Mouse (Mus musculus) MN1 (cell line): ENCODE measurements around the gene Cmss1.

Source experiments
- DNase-seq: peaks from one replicate; pipeline ENCODE4 v3.0.0-alpha.2; 2016; ENCODE audit warnings: low spot score

Gene Cmss1

DNA sequence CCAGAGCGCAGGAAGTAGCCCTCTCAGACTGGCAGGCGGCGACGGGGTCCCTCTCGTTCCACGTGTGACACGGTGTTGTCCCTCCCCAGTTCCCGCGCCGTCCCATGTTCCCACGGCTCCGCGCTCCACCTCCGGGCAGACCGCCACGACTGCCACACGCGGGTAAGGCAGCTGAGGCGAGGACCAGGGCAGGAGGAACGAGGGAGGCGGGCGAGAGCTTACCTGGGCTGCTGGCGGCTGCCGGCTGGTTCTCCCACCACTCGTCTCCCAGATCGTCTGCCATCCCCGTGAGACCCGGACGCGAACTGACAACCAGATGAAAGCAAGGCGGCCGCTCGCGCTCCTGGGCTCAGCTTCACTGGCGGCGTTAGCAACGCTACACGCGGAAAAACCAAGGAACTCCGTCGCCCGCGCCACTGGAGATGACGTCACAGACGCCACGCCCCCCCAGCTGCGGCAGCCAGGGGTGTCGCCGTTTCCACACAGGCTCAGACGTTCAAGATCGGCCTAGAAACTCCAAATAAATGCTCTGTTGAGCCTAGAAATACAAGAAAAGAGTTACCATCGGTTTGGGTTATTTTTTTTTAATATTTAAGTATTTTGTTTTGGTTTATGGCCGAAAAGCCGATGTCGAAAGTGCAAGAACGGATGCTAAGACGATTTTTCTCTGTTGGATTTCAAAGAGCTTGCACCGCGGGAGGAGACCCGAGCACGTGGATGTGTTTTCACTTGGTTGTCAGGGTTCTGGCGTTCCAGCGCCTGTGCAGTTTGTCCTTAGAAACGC lies at the start of gene Cmss1:
TSS of gene Cmss1 (minus strand) at position 421 of the 784 bp plus-strand sequence.
- DNase-seq: peak; percentile 89

DNA sequence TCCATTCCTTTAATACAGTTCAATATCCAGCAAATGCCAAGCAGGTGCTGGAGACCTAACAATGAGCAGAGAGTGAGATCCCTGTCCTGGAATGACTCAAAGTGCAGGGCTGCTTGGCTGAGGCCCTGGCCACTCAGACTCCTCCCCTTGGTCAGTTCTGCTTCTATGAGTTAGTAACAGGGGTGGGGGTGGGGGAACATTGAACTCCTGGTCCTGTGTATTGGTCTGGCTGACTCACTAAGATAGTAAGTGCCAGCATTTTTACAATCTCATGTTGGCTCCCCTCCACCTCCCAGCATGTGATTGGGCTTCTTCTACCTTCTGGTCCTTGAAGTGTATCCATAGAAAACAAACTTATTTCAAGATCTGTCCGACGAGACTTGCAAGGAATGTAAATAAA lies 43.2 kb upstream of the Cmss1 start:
- DNase-seq: no peak

DNA sequence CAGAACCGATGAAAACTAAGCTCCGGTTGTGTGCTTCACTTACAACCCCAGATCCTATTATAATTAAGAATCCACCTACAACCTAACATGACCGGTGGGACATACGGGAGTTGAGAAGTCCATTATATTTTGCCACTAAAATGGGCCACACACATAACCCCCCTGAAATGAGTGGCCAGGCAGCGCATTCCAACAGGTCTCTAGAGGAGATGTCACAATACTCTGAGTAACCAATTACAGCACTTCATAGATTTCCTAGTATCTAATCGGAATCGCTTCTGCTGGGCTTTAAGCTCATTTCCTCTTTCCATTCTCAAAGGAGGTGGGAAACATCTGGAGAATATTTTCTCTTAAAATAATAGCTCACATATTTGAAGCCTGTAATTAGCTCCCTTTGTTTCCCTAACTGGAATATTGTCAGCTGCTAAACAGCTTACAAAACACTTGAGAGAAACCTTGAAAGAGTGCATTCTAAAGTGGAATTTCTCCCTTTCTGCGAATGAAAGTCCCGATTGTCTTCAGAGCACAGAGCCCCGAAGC lies 34.8 kb upstream of the Cmss1 start:
- DNase-seq: no peak

DNA sequence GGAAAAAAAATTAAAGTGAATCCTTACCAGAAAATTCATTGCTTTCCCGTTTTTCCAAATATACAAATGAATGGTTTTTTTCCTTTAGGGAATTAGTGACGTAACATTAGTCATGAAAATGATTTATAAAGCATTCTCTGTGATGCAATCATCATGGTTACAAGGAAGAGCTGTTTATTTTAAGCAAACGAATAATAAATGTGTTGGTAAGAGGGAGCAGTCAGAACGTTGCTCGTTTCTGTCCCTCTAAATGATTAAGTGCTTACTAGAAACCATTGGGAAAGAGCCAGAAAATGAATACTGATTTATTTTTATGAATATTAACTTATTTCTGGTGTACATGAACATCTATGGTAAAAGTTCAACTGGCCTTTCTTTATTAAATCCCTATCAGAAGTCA lies 28.1 kb upstream of the Cmss1 start:
- no peak for DNase-seq

DNA sequence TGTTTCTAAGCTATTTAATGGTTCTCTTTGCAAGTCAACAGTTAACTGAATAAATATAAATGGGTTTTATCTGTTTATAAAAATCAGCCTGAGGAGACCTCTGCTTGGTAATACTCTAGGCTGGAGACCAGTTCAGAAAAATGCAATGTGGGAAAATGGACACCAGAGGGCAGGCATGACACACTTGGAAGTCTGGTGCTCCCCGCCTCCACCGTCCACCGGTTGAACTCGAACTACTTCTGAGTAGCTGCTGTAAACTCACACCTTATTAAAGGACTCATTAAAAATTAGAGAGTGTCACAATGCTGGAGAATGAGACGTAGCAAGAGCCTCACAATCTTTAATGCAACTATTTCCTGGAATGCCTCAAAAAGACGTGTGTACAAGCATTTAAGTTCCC lies 27.5 kb upstream of the Cmss1 start:
- DNase-seq: peak; percentile 57

DNA sequence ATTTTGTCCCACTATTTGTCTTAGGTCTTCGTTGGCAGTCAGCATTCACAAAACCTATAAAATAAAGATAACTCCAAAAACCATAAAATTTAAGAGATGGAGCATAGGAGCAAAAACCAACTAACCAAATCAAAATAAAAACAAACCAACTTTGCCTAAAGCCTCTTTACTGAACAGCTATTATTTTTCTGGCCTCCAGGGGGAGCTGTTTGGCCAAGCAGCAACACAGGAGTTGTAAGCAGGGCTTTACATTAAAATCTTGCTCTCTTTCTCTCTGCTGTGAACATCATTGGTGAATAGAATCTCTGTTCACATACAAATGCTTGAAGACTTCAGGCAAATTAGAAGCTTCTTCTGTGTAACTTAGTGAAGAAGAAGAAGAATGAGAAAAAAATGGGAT lies 5.1 kb upstream of the Cmss1 start:
- DNase-seq: peak; percentile 20

DNA sequence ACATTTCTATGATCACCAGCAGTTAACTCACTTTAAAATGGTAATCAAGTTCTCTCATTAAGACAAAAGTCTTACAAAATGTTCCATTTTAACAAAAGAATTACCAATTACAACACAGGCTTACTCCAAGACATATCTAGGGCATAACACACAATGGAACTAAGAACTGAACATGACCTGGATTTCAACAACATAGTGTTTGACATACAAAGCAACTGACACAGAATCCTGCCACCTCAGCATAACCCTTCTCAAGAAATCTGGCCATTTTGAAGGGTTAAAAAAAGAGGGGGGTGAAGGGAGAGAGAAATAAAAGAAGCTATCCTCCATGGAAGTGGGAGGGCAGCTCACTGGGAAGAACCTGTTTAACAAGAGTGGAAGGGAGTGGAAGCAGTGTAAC lies 5.6 kb downstream of the Cmss1 start:
- no peak for DNase-seq

DNA sequence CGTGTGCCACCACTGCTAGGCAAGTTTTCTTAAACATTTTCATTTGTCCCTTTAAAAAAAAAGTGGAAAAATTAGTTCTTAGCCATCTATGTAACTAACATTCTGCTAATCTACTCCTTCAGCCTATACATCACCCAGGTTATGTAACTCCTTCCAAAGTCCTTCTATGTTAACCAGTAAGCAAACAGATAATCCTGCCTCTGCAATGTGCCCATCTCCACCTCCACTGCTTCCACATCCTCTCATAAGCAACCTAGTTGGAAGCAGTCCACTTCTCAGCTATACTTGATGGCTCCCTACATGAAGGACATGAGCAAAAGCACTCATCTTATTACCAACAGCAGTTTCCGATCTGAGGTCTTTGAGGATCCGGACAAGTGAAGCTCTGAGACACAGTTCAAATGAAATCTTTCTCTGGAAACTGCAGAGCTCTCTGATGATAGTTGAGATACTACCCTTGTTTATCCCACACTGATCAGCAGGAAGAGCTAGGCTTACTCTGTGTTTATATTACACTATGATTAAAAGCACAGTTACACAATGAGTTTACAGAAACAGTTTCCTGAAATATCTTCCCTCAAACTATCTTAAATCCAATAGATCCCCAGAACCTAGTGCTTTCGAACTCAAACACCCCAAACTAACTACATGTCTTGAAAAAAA lies 9.2 kb downstream of the Cmss1 start:
- DNase-seq: no peak

DNA sequence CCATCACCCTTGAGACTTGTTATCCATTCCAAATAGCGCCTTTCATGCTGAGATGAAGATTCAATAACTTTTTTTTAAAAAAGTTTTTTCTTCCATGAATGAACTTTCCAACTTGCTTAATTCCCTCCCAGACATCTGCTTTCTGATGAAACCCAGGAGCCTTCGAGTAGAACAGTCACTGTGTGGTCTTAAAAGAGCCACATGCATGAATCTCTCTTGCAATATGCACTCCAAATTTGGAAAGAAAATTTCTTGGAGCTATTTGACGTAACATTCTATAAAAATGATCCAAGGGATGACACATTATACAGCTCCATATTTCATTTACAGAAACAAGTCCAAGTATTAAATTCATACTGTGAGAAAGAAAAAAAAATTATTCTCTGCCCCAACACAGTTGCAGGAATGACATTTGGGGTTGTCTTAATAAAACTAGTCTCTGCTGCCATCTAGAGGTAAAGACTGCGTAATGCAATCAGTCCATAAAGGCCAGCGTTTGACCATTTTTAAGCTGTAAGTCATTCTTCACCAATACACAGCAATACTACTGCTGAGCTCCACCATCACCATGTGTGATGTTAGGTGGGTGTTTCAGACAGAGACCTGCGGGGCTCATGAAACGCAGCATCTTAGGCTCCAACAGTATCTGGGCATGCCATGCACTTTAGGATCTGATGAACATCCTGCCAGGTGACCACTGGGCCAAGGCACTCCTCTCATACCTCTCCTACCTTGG lies 13.1 kb downstream of the Cmss1 start:
- DNase-seq: peak; percentile 71

DNA sequence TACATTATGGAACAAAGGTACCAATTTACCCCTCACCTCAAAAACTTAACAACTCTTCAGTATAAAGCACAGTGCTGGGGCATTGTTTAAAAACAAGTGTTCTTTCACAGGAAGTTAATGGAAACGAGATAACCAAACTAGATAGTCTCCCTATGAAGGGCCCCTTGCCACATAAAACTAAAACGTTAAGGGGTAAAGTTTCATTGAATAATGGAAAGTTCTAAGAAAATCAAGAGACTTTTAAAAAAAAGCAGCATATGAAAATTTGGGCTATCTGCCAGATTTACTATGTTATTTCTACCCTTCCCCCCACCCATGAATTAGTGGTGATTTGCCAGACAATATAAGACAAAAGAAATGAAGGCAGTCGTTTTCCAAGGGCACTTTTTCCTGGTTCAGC lies 21.5 kb downstream of the Cmss1 start:
- no peak for DNase-seq

DNA sequence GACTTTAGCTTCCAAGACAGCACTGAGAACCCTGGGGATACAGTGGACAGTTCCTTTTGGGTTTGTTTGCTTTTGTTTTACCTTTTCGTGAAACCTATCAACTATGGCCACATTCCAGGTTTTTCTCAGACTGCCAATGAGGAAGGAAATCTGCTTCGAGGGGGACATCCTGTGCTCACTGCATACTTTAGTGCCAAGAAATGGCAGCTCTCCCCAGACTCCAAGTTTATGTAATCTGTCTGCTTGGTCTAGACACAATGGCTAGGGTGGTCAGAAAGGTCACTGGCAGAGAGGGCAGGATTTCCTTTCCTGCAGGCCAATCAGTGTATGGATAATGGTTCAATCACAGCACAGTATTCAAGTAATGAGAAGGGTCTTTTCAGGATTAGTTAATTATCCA lies 24.7 kb downstream of the Cmss1 start:
- no peak for DNase-seq

DNA sequence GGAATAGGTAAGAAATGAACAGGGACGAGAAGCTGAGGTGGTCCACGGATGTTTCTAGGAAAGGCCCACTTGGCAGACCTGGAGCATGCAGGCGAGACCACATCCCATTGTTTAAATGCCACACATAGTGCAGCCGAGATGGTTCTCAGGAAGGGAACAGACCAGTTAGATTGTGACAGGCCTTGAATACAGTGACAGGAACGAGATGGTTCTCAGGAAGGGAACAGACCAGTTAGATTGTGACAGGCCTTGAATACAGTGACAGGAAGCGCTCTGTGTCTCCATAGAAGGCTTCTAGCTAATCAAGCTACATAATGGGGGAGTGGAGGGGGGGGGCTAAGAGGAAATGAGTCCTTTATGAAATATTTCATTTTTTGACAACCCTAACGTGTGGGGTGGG lies 26.6 kb downstream of the Cmss1 start:
- no peak for DNase-seq

DNA sequence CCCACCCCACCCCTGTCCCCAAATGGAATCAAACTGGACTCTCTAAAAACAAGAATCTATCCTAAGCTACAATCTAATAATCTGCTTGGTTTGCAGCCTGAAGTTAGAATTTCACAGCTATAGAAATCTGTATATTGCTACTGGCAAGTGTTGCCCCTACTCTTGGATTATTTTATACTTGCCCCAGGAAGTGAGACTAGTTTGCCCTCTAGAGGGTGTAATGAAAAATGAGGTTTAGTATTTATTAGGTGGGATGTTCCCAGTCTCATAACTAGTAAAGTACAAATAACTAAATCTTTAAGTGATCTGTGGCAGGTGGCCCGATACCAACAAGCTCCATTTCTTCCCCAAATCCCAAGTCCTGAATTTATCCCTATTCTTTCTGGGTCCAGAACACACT lies 29.1 kb downstream of the Cmss1 start:
- no peak for DNase-seq

DNA sequence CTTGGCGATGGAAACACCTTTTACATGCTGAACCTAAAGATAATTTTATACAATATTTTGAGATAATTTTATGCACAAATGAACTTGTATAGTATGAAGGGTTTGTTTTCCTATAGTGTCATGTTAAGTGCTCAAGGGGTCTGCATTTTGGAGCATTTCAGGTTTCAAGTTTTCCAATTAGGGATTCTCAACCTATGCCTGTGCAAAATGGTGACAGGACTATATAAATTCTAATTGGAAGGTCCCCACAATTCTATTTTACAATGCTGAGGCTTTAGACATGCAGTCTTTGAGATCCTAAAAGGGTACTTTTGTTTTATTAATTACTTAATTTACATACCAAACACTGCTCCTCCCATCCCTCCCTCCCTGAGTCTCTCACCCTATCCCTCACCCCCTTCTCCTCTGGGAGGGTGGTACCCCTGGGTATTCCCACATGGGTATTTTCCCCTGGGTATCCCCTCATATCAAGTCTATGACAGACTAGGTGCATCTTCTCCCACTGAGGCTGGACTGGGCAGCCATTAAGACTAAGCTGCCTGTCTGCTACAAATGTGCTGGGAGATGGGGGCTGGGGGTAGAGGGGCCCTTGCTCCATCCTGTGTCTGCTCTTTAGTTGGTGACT lies 30.8 kb downstream of the Cmss1 start:
- DNase-seq: no peak

DNA sequence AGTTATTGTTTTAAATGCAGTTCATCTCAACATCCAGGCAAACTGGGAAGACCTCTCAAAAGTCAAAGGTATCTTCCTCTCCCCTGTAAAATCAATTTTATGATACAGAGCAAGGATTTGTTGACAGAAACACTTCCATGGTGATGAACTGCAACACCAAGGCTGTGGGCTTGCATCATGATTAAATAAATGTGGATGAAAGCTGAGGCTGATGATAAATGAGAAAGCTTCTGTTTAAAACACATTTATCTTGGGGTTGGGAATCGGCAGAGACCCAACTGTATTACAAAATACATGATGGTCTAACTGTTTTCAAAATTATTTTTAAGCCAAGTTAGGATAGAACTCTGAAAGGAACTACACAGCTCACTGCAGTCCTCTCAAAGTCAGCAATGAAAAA lies 32.8 kb downstream of the Cmss1 start:
- DNase-seq: no peak

DNA sequence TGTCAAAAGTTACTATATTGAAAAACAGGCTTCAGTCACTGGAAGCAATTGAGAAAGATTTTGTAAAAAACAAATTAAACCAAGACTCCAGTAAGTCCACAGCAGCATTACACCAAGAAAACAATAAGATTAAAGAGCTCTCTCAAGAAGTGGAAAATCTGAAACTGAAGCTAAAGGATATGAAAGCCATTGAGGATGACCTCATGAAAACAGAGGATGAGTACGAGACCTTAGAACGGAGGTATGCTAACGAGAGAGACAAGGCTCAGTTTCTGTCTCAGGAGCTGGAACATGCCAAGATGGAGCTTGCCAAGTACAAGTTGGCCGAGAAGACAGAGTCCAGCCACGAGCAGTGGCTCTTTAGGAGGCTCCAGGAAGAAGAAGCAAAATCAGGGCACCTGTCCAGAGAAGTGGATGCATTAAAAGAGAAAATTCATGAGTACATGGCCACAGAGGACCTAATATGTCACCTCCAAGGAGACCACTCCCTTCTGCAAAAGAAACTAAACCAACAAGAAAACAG lies 35.8 kb downstream of the Cmss1 start:
- DNase-seq: no peak

DNA sequence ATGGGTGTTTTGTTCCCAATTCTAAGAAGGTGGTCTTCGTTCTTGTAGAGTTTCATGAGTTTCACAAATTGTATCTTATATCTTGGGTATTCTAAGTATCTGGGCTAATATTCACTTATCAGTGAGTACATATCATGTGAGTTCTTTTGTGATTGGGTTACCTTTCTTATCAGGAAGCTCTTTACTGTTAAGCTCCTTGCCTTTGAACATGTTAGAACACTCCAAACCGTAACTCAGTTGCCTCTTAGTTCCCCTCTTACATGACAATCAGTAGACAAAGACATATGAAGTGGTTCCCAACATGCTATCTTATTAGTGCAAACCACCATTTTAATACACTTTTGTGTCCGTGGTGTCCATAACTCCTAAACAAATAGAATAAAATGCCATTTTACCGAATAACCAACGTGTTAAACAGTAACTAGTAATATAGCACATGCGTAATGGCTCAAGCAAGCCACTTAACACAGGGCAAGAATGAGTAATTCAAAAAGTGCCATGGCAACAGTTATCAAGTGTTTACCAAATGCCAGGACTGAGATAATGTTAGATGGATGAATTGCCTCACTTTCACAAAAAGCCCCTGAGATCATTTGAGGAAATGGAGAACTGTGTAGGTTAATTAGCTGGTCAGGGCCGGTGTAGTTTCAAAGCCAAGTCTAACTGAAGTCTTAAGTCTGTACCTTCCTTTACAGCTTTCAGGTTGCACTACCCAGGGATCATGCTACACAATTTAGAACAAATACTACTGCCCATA lies 37.8 kb downstream of the Cmss1 start:
- no peak for DNase-seq

DNA sequence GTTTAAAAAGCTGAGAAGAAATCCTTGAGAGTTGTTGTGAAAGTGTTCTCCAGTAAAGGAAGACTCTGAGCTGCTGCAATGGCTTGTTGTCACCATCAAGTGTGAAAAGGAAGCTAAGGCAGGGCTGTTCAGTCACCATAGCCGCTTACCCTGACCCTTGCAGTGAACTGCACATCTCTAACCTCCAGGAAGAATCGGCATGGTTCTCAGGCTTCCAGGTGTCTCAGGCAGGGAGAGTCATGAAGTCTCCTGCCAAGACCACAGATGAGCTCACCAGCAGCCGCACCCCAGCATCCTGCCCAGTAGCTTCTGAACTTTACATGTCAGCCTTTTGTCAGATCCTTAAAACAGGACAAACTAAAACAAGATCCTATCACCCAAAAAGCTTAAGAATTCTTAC lies 40.4 kb downstream of the Cmss1 start:
- DNase-seq: peak; percentile 21

DNA sequence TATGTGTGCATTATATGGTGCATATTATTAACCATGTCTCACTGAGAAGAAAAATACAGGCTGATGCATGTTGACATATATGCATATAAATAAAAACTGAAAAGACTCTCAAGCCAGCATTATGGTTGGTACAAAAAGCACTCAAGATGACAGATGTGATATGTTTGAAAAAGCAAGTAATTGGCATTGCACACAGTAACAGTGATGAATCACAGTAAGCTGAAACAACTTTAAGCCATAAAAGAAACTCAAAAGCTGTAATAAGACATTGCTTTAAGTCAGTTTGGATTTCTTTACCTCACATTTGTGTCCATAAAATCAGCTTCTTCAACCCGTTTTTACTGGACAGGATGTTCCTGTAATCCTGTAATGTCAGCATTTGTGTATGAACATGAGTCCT lies 41.9 kb downstream of the Cmss1 start:
- no peak for DNase-seq

DNA sequence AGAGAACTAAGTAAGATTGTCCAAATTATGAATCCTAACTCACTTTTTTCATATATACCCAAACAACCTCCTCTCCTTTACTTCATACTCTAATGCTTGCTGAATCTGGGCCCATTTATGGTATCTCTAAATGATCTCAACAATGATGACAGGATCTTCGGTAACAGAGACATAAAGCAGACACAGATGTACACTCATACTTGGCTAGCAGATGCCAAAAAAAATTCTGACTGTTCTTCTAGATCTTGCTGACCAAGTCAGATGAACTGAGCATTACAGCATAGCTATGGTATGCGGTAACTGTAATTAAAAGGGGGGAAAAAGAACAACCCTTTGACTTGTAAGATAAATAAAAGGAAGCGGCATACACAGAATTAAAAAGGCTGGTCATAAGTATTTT lies 43.2 kb downstream of the Cmss1 start:
- DNase-seq: peak; percentile 63

DNA sequence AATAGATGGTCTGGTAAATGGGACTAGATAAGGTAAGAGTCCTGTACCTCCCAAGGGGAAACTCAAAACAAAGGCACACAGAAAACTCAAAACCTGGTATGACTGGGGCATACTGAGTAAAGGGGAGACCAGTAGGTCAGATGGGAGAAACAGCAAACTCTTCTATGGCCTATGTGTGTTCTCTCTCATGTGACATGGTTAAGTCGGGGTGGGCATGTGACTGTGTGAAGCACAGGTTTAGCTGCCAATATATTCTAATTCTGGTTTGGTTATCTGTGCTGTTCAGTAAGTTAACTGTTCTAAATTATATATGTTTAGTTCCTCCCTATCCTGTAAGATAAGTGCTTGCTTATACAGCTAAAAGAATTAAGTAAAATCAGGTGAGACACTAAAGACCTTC lies 46.5 kb downstream of the Cmss1 start:
- DNase-seq: no peak
